Mouse (Mus musculus) megakaryocyte-erythroid progenitor cell, adult 5 weeks (primary cell): ENCODE measurements around the gene Spin1. TPM values are rescaled to one million over a fixed set of nuclear protein-coding genes. Genes with fewer than 3 reads are reported as not detected.

Experiments
- polyA plus RNA-seq: library from polyadenylated mRNA; stranded (reverse); fragments of >175 nt; gene quantifications from 2 replicates; pipeline ENCODE4 v1.2.3, GENCODE M21; 2012

The Spin1 gene
- 6.9 and 8.5 TPM in 2 replicates for polyA plus RNA-seq

GRCm38 (mm10) chr13:51100233-51101015 is at the start of gene Spin1:
Gene Spin1 (plus strand): TSS chr13:51100880.

DNA sequence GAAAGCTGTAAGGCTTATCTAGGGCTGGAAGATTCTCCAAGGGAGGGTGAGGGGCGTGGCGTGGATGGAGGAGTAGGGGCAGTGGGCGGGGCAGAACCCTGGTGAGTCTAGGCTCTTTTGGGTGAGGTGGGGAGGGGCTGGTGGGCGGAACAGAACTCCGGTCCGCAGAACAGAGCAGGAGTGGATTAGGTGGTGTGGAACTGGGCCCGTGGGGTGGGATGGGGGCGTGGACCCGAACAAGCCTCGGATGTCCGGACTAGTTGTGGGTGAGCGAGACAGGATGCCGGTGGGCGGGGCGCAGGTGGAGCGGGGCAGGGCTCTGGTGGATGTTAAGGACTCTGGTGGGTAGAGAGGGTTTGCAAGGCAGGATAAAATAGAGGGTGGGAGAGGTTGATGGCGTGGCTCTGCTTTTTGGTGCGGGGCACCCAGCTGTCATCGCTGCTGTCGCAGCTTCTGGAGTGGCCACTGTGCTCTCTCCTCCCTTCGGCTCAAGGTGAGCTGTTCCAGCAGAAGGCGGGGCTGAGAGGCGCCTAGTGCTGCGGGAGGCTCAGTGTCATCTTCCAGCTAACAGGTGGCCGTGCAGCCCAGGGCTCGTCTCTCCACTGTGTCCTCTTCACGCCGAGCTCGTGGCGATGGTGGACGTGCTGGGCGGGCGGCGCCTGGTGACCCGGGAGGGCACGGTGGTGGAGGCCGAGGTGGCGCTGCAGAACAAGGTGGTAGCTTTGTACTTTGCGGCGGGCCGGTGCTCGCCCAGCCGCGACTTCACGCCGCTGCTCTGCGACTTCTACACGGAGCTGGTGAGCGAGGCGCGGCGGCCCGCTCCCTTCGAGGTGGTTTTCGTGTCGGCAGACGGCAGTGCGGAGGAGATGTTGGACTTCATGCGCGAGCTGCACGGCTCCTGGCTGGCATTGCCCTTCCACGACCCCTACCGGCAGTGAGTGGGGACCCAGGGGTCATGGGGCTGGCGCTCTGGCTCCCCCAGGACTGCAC is 70.3 kb downstream of the Spin1 start, which contains the start of gene Nxnl2:
TSS of gene Nxnl2 (plus strand) at position 332 of the 990 bp plus-strand sequence.

Other genes with a start within 250 kb of the Spin1 start
- gene Nxnl2, start 70.1 kb downstream of the Spin1 start, polyA plus RNA-seq = 0.18 TPM in 1 of 2 replicates, not detected in the other